Mouse (Mus musculus) cerebellum, adult 2 months (tissue): ENCODE data around the gene Olfr790.

Experiments used
- CTCF ChIP-seq: fragments of 200-500 bp; IDR thresholded peaks from 2 replicates; pipeline ENCODE4 v1.5.1; 2011; ENCODE audit warnings: low read depth, mild to moderate bottlenecking, control low read depth, low read length, moderate library complexity, borderline replicate concordance; ENCODE audit not compliant: insufficient read depth
- POLR2A ChIP-seq: fragments of 200-500 bp; IDR thresholded peaks from 2 replicates; pipeline ENCODE4 v1.6.1; 2011; ENCODE audit warnings: low read length, control low read depth, borderline replicate concordance; ENCODE audit not compliant: insufficient read depth

DNA sequence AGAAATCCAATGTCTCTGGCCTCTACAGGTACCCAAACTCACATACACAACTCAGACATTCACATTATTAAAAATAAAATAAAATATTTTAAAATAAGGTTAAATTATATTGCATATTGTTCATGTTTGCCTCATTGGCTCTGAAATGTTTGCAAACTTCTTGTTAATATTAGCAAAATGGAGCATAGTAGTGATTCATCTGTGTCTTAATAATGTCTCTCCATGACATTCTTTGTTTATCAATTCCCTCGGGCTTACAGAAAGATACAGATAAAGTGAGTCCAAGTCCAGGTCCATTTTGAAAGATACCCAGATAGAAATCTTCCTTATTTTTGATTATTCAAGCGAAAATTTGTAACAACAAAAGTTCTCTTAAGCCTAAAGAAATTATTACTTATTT, 13.8 kb upstream of the Olfr790 start, which contains the start of gene Olfr789:
- TF ChIP-seq CTCF (no peak), POLR2A (no peak)
